Mouse (Mus musculus) E14TG2a.4 (cell line): ENCODE results near the gene Apela.

ENCODE experiments used
- H3K27me3 ChIP-seq: 2 replicates; pipeline ENCODE4 v1.6.1; 2014; ENCODE audit warnings: low read length, control low read depth; ENCODE audit not compliant: insufficient read depth
- H3K36me3 ChIP-seq: 2 replicates; pipeline ENCODE4 v1.6.1; 2014; ENCODE audit warnings: low read length, control low read depth; ENCODE audit not compliant: insufficient read depth
- H3K4me1 ChIP-seq: replicated peaks from 2 replicates; pipeline ENCODE4 v1.6.1; 2014; ENCODE audit warnings: low read depth, low read length, control low read depth
- H3K4me3 ChIP-seq: replicated peaks from 2 replicates; pipeline ENCODE4 v1.5.1; 2014; ENCODE audit warnings: mild to moderate bottlenecking, low read length
- H3K9me3 ChIP-seq: 2 replicates; pipeline ENCODE4 v1.6.1; 2014; ENCODE audit warnings: low read length, control low read depth
- CTCF ChIP-seq: conservative IDR thresholded peaks from 2 replicates; pipeline ENCODE4 v1.5.1; 2014; ENCODE audit warnings: low read length
- NANOG ChIP-seq: IDR thresholded peaks from 2 replicates; pipeline ENCODE4 v1.6.1; 2014; ENCODE audit warnings: borderline replicate concordance, low read length, mixed read lengths
- POU5F1 ChIP-seq: IDR thresholded peaks from 2 replicates; pipeline ENCODE4 v1.6.1; 2014; ENCODE audit warnings: low read length, borderline replicate concordance

Gene Apela

GRCm38 (mm10) chr8:64998806-64999365, 38.2 kb downstream of the Apela start:
- Histone ChIP-seq H3K27me3 (no peaks in the 10 kb centered on the region), H3K9me3 (peaks cover 11% of the 10 kb centered on the region), H3K4me1 (no peaks in the 10 kb centered on the region), H3K36me3 (no peaks in the 10 kb centered on the region), H3K4me3 (no peak overlapping the region)
- TF ChIP-seq CTCF = no peak
- TF ChIP-seq POU5F1 = no peak
- no peak for TF ChIP-seq NANOG

- Histone ChIP-seq H3K9me3 (no peaks in the 10 kb centered on the region), H3K4me1 (peaks cover 5% of the 10 kb centered on the region; the same call in 1 of the 2 replicates), H3K27me3 (peaks cover 3% of the 10 kb centered on the region; the same call in 1 of the 2 replicates), H3K36me3 (no peaks in the 10 kb centered on the region), H3K4me3 (no peak within 1 kb of the TSS)
- TF ChIP-seq POU5F1 (no peak), NANOG (no peak), CTCF (no peak)
Measured at GRCm38 (mm10) chr8:64987731-64988130, 49.4 kb downstream of the Apela start, which contains the start of gene Trim75. Gene Trim75, minus strand, starts transcription at chr8:64987831.

- peaks cover 5% of the 10 kb centered on the region; the same call in 1 of the 2 replicates for H3K4me1 ChIP-seq
- H3K36me3 ChIP-seq = no peaks in the 10 kb centered on the region
- no peak for TF ChIP-seq POU5F1
- H3K9me3 ChIP-seq = no peaks in the 10 kb centered on the region
- peaks cover 3% of the 10 kb centered on the region; the same call in 1 of the 2 replicates for H3K27me3 ChIP-seq
- no peak overlapping the region for H3K4me3 ChIP-seq
Measured at GRCm38 (mm10) chr8:64983150-64983897, 53.8 kb downstream of the Apela start.
